Mouse (Mus musculus): Measurements from ENCODE around the gene Abi3bp. TPM values are rescaled to one million over a fixed set of nuclear protein-coding genes. Genes with fewer than 3 reads are reported as not detected.

The Abi3bp gene
- total and polyA plus RNA-seq, 3 experiments = 0.03 TPM; not detected in 2

- no peak for TF ChIP-seq E2F4 (IDR thresholded peaks at IDR 0.05; ENCODE audit: borderline replicate concordance, low read depth, low read length)
- TF ChIP-seq SIN3A (IDR thresholded peaks at IDR 0.05; ENCODE audit: low read length) = no peak
- no peak for TF ChIP-seq RCOR1 (IDR thresholded peaks at IDR 0.05; ENCODE audit: low read depth, low read length)
- no peak for TF ChIP-seq EP300 (IDR thresholded peaks at IDR 0.05; ENCODE audit: low read depth in 1 of 2, low read length in 2 of 2)
- no peak for TF ChIP-seq TCF12 (IDR thresholded peaks at IDR 0.05; ENCODE audit: low read depth, low read length)
- peak; percentile 63 for TF ChIP-seq ZC3H11A (IDR thresholded peaks at IDR 0.05; ENCODE audit: low read depth, low read length)
- TF ChIP-seq CHD1 (IDR thresholded peaks at IDR 0.05; ENCODE audit: low read depth, low read length) = no peak
- TF ChIP-seq MXI1 (IDR thresholded peaks at IDR 0.05; ENCODE audit: low read depth, low read length) = no peak
- TF ChIP-seq SMC3 (IDR thresholded peaks at IDR 0.05; ENCODE audit: low read depth, low read length) = peak; percentile 93
- no peak for TF ChIP-seq POLR2AphosphoS5 (IDR thresholded peaks at IDR 0.05; ENCODE audit: borderline replicate concordance, low read depth, low read length)
- TF ChIP-seq CTCF (IDR thresholded peaks at IDR 0.05 in 2 of 3, conservative IDR thresholded peaks at IDR 0.05 in 1 of 3; ENCODE audit: control insufficient read depth in 1 of 3, insufficient read depth in 1 of 3, low read depth in 2 of 3, low read length in 3 of 3, poor library complexity in 1 of 3, severe bottlenecking in 1 of 3) = peak; percentile 44 to 79 (median 74)
- peak; percentile 58 for TF ChIP-seq RAD21 (IDR thresholded peaks at IDR 0.05; ENCODE audit: low read depth, low read length)
- no peak for TF ChIP-seq USF2 (IDR thresholded peaks at IDR 0.05; ENCODE audit: borderline replicate concordance in 1 of 2, insufficient read depth in 1 of 2, low read depth in 1 of 2, low read length in 2 of 2)
- no peaks in the 10 kb centered on the region for H3K4me1 ChIP-seq (ENCODE audit: control insufficient read depth in 1 of 2, insufficient read depth in 2 of 2, low read length in 2 of 2)
- no peak overlapping the region for H3K9ac ChIP-seq (ENCODE audit: control insufficient read depth, low read depth, low read length, poor library complexity, severe bottlenecking)
- peaks cover 2 to 8% of the 10 kb centered on the region in 2 experiments for H3K27me3 ChIP-seq (ENCODE audit: control insufficient read depth in 1 of 2, insufficient read depth in 2 of 2, low read length in 2 of 2)
- no peak overlapping the region for H3K27ac ChIP-seq (ENCODE audit: control insufficient read depth, low read depth, low read length)
- no peak overlapping the region for H3K4me3 ChIP-seq (ENCODE audit: control insufficient read depth in 1 of 2, insufficient read depth in 1 of 2, low read depth in 2 of 2, low read length in 2 of 2)
- H3K79me2 ChIP-seq (ENCODE audit: control insufficient read depth, insufficient read depth, low read length, poor library complexity) = no peaks in the 10 kb centered on the region
- H3K36me3 ChIP-seq (ENCODE audit: control insufficient read depth in 1 of 2, insufficient read depth in 2 of 2, low read length in 2 of 2) = no peaks in the 10 kb centered on the region
- H3K9me3 ChIP-seq (replicated peaks; ENCODE audit: insufficient read depth, low read length) = no peaks in the 10 kb centered on the region
- DNase-seq (ENCODE audit: low read depth, low spot score) = peak; percentile 59
Measured at GRCm38 (mm10) chr16:56524359-56524758, 46.7 kb downstream of the Abi3bp start.

- H3K4me1 ChIP-seq (ENCODE audit: control insufficient read depth in 1 of 2, insufficient read depth in 2 of 2, low read length in 2 of 2) = no peaks in the 10 kb centered on the region
- H3K79me2 ChIP-seq (ENCODE audit: control insufficient read depth, insufficient read depth, low read length, poor library complexity) = no peaks in the 10 kb centered on the region
- H3K27me3 ChIP-seq (ENCODE audit: control insufficient read depth in 1 of 2, insufficient read depth in 2 of 2, low read length in 2 of 2) = peaks cover 0 to 1% of the 10 kb centered on the region in 2 experiments; a peak in 2 of 4 replicates
- TF ChIP-seq RCOR1 (IDR thresholded peaks at IDR 0.05; ENCODE audit: low read depth, low read length) = no peak
- no peak for TF ChIP-seq USF1 (IDR thresholded peaks at IDR 0.05; ENCODE audit: low read depth, low read length)
- no peak for TF ChIP-seq CHD1 (IDR thresholded peaks at IDR 0.05; ENCODE audit: low read depth, low read length)
- no peak for TF ChIP-seq ETS1 (IDR thresholded peaks at IDR 0.05; ENCODE audit: low read depth, low read length)
- no peak for TF ChIP-seq TBP (IDR thresholded peaks at IDR 0.05; ENCODE audit: low read depth, low read length)
- no peak for TF ChIP-seq POLR2AphosphoS2 (IDR thresholded peaks at IDR 0.05; ENCODE audit: low read length)
- no peak for TF ChIP-seq CHD2 (IDR thresholded peaks at IDR 0.05; ENCODE audit: low read length)
- no peak for TF ChIP-seq MYB (IDR thresholded peaks at IDR 0.05; ENCODE audit: low read depth, low read length)
- no peak for TF ChIP-seq SIN3A (IDR thresholded peaks at IDR 0.05; ENCODE audit: low read length)
- no peak for TF ChIP-seq GATA1 (IDR thresholded peaks at IDR 0.05; ENCODE audit: low read depth, low read length)
- no peak for TF ChIP-seq TAL1 (IDR thresholded peaks at IDR 0.05; ENCODE audit: low read length)
- TF ChIP-seq ZMIZ1 (IDR thresholded peaks at IDR 0.05; ENCODE audit: low read depth, low read length) = no peak
- no peak overlapping the region for H3K4me3 ChIP-seq (ENCODE audit: control insufficient read depth in 1 of 2, insufficient read depth in 1 of 2, low read depth in 2 of 2, low read length in 2 of 2)
- no peak overlapping the region for H3K27ac ChIP-seq (ENCODE audit: control insufficient read depth, low read depth, low read length)
- H3K9me3 ChIP-seq (replicated peaks; ENCODE audit: insufficient read depth, low read length) = no peaks in the 10 kb centered on the region
- H3K9ac ChIP-seq (ENCODE audit: control insufficient read depth, low read depth, low read length, poor library complexity, severe bottlenecking) = no peak overlapping the region
- no peak for DNase-seq (ENCODE audit: low read depth, low spot score)
- no peaks in the 10 kb centered on the region for H3K36me3 ChIP-seq (ENCODE audit: control insufficient read depth in 1 of 2, insufficient read depth in 2 of 2, low read length in 2 of 2)
Measured at GRCm38 (mm10) chr16:56526482-56526881, 48.8 kb downstream of the Abi3bp start.
